ENCODE assay signal across 14 mouse cellular contexts in the genomic region with DNA sequence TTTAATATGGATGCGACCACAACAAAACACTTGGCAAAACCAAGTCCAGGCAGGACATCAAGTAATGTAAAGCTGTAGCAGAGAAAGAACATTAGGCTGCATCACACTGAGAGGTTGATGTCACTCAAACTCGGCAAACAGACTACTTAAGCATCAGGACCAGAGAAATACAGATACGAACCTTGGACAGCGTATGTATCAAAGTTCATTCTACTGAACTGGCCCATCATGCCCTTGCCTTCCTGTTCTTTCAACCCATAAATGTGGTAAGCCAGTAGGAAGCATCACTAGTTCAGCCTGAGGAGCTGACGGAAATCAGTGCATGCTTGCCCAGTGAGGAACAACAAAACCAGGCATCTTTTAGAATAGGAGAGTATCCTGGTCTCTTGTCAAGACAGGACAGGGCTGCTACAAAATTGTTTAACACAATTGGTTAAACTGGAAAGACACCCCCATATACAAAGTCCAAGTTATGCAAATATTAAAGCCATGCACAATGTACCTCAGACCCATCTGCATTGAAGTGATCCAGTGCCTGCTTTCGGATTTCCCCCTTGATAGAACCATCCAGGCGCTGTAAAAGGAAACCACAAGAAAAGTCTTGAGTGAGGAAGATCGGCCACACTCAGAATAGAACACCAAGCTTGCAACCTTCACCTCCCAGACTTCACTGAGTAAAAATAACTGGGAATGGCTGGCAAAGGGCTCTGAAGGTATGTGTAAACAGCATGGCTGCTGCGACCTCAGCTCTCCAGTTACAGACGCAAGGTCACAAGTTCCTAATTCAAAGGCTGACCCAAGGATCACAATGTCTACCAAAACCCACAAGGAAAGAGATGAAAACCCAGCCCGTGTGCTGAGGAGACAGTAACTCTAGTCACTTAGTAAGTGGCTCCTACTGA.
DNase-seq lines count a peak whose midpoint lies in the region; ATAC-seq and TF ChIP-seq lines count a peak whose summit lies in the region.
"Had no signal": no experiment of that assay in that cellular context is flagged by ENCODE, and none has a peak within 500 bp of the region (broad histone marks: within the 10 kb centered on the region; RNA-seq: fewer than 3 reads in every experiment).

No protein-coding gene starts in this region.

- TF ChIP-seq CTCF in embryonic fibroblast, embryonic 13.5 days (IDR thresholded peaks at IDR 0.05; ENCODE audit: borderline replicate concordance, insufficient read depth, low read length): no peak

- H3K27me3 ChIP-seq in heart, embryonic 11.5 days (ENCODE audit: control insufficient read depth, insufficient read depth, low read length): no peaks in the 10 kb centered on the region
- H3K27me3 ChIP-seq: embryonic facial prominence, embryonic 12.5 days; intestine, embryonic 15.5 days; neural tube, embryonic 13.5 days had no signal

- no peak for TF ChIP-seq POLR2A in embryonic fibroblast, embryonic 13.5 days (IDR thresholded peaks at IDR 0.05; ENCODE audit: low read depth, low read length)

- H3K9me3 ChIP-seq in heart, embryonic 11.5 days (replicated peaks; ENCODE audit: control insufficient read depth, low read length): no peaks in the 10 kb centered on the region
- H3K9me3 ChIP-seq: embryonic facial prominence, embryonic 12.5 days; intestine, embryonic 15.5 days; neural tube, embryonic 13.5 days had no signal

- WGBS in heart, embryonic 11.5 days (ENCODE audit: insufficient replicate concordance): 79% methylated on average over 11 of the region's 11 CpGs

- no peak for ATAC-seq in heart, embryonic 11.5 days (replicated peaks; ENCODE audit: insufficient number of reproducible peaks, low FRiP score, low TSS enrichment)
- ATAC-seq: intestine, embryonic 15.5 days had no signal

- peaks cover 57% of the 10 kb centered on the region for H3K36me3 ChIP-seq in heart, embryonic 11.5 days (ENCODE audit: control insufficient read depth, insufficient read depth, low read length)

- no peak overlapping the region for H3K9ac ChIP-seq in heart, embryonic 11.5 days (ENCODE audit: low read depth, low read length)
- H3K9ac ChIP-seq: embryonic facial prominence, embryonic 12.5 days; intestine, embryonic 15.5 days; neural tube, embryonic 13.5 days had no signal

- H3K4me1 ChIP-seq in embryonic fibroblast, embryonic 13.5 days (ENCODE audit: control insufficient read depth, insufficient read depth, low read length): peaks cover 5% of the 10 kb centered on the region; the same call in 1 of the 2 replicates
- H3K4me1 ChIP-seq in heart, embryonic 11.5 days (ENCODE audit: control insufficient read depth, insufficient read depth, low read length): peaks cover 3% of the 10 kb centered on the region; the same call in 1 of the 2 replicates
- H3K4me1 ChIP-seq: embryonic facial prominence, embryonic 12.5 days; intestine, embryonic 15.5 days had no signal

- H3K4me2 ChIP-seq in heart, embryonic 11.5 days: no peak overlapping the region
- H3K4me2 ChIP-seq: embryonic facial prominence, embryonic 12.5 days; intestine, embryonic 15.5 days; neural tube, embryonic 13.5 days had no signal

- H3K27ac ChIP-seq in embryonic fibroblast, embryonic 13.5 days (ENCODE audit: insufficient read depth, low read length): peak overlapping the region; percentile 8; the same call in 1 of the 2 replicates
- H3K27ac ChIP-seq in heart, embryonic 11.5 days (ENCODE audit: low read depth, low read length): peak overlapping the region; percentile 59; the same call in 1 of the 2 replicates
- H3K27ac ChIP-seq: embryonic facial prominence, embryonic 12.5 days; intestine, embryonic 15.5 days; kidney, postnatal 0 days; neural tube, embryonic 13.5 days had no signal

- DNase-seq in heart, adult 18-20 months: peak; percentile 52 to 59
- DNase-seq in heart, postnatal 25 days (ENCODE audit: low spot score): no peak
- DNase-seq in induced T-regulatory cell, adult 2 months (ENCODE audit: low read depth): peak; percentile 39
- DNase-seq in cerebellum, adult 9-11 months: no peak
- DNase-seq in embryo, embryonic 10 days (ENCODE audit: low spot score): no peak
- DNase-seq: cerebellum, postnatal 25 days; layer of hippocampus, adult 9-11 months; lung, postnatal 14 days had no signal

- H3K4me3 ChIP-seq in embryonic fibroblast, embryonic 13.5 days (ENCODE audit: insufficient read depth, low read length): no peak overlapping the region
- no peak overlapping the region for H3K4me3 ChIP-seq in heart, embryonic 11.5 days (ENCODE audit: low read depth, low read length)
- H3K4me3 ChIP-seq: embryonic facial prominence, embryonic 12.5 days; intestine, embryonic 15.5 days; neural tube, embryonic 13.5 days had no signal

- intact Hi-C loops in heart, postnatal 25 days (cut with DNase I): loop anchor here (5.0 kb wide), 1 partner anchor 36 kb away; no protein-coding TSS in a partner anchor

Comparison
In these comparisons a context has a peak if more than half of its experiments do, and no peak if none do; other contexts are left out.
1. DNase-seq: peak in heart, adult 18-20 months (2 of 2) and induced T-regulatory cell, adult 2 months (single experiment); none in heart, postnatal 25 days (single experiment), cerebellum, adult 9-11 months (single experiment) and embryo, embryonic 10 days (single experiment).